Mouse (Mus musculus) right cerebral cortex, adult 2 months (tissue): ENCODE results near the gene Ppp2ca.
A peak's percentile ranks its signal among the peaks of the same experiment; 100 is the strongest.
"Not testable (repeated sequence)": the region's sequence is repeated elsewhere in the genome, so short reads cannot be mapped to it uniquely, and the experiment has no call there.

Source experiments
- DNase-seq, 2 experiments: peaks; one replicate each; pipeline ENCODE4 v3.0.0; 2021 to 2022; ENCODE audit warnings: low spot score in 2 of 2

Ppp2ca gene

GRCm38 (mm10) chr11:52130451-52131068, 32.1 kb downstream of the Ppp2ca start:
- DNase-seq, result no peak

GRCm38 (mm10) chr11:52143675-52144074, 45.2 kb downstream of the Ppp2ca start:
- DNase-seq, result peak; percentile 69 to 75

- not testable (repeated sequence) for DNase-seq
Measured at GRCm38 (mm10) chr11:52145428-52145827, 46.9 kb downstream of the Ppp2ca start, which contains the start of gene Olfr1373. TSS of gene Olfr1373 (minus strand) at chr11:52145528.

GRCm38 (mm10) chr11:52163926-52164325, 65.4 kb downstream of the Ppp2ca start:
- DNase-seq, result no peak

DNA sequence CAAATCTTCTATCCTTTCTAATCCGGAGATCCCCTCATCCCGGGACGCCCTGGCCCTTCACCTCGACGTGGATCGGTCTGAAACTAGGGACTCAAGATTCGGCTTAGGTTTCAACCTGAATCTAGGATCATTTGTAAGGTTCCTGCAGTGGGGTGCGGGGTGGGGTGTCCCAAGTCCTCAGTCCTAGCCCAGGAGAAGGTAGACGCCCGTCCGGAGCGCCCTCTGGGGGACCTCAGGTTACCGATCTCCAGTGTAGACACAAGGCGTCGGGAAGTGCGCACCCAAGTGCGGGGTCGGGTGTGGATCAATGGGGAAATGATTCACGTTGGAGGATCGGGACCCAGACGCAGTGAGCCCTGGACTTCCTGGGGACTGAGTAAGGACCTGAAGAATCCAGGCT, 68.6 kb downstream of the Ppp2ca start:
- no peak for DNase-seq

DNA sequence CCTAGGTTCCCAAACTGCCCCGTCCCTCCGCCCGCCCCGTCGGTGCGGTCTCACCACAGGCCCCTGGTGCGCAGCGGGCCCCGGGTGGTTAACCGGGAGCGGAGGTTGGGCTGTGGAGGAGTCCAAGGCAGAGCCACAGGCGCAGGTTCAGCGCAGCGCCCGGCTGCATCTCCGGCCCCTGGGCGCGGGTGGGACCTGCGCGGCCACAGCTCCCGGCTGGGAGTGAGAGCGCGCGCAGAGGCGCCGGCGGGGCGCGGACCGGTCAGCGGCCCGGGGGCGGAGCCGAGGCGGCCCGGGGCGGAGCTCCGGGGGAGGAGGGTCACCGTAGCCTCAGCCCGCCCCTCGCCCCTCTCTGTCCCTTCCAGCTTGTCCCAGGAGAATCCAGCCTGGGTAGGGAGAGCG, 69.4 kb downstream of the Ppp2ca start:
- DNase-seq, result not testable (repeated sequence)

- DNase-seq, result no peak
Measured at GRCm38 (mm10) chr11:52168461-52168860, 70.0 kb downstream of the Ppp2ca start.
